In the genomic region with DNA sequence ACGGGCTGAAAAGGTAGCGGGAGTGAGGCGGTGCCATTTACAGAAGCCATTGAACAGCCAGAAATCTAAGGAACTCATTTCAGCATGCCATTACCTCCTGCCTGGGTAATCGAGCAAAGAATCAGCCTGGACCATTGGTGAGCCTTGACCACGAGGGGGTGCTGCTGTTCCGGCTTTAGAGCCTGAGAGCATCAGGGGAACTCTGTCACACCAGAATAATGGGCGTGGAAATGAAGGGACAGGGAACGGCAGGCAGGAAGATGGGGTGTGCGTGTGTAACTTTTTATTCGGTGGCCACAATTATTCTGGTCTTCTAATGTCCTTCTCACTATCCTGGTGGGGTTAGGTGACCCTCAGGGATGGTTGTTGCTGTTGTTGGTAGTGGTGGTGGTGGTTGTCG, we compare ENCODE assay signal across 8 mouse cellular contexts. TPM values are rescaled to one million over a fixed set of nuclear protein-coding genes. Genes with fewer than 3 reads are reported as not detected.
DNase-seq lines count a peak whose midpoint lies in the region; ATAC-seq and TF ChIP-seq lines count a peak whose summit lies in the region.

No protein-coding gene starts in this region.

- no peaks in the 10 kb centered on the region for H3K9me3 ChIP-seq in G1E (replicated peaks)
- H3K9me3 ChIP-seq in hindbrain, embryonic 10.5 days: 0 out of 2 replicates have a peak, but pooled peaks cover 2% of the 10 kb centered on the region

- peaks cover 6% of the 10 kb centered on the region for H3K4me1 ChIP-seq in G1E (ENCODE audit: insufficient read depth, low read depth, low read length)
- H3K4me1 ChIP-seq in hindbrain, embryonic 10.5 days (replicated peaks): peaks cover 29% of the 10 kb centered on the region

- peak; percentile 31 for DNase-seq in G1E (ENCODE audit: low spot score)
- peak; percentile 92 for DNase-seq in cerebellum, adult 18-20 months
- peak; percentile 89 for DNase-seq in hindbrain, embryonic 10.5 days (ENCODE audit: low spot score)
- DNase-seq in layer of hippocampus, adult 9-10 months (ENCODE audit: low spot score): peak; percentile 81
- peak; percentile 94 for DNase-seq in lung, postnatal 14 days
- peak; percentile 97 for DNase-seq in retina, embryonic 14.5 days (ENCODE audit: low spot score)
- DNase-seq in thymus, postnatal 36 days: peak; percentile 80 to 85

- no peak overlapping the region for H3K4me3 ChIP-seq in G1E (ENCODE audit: low read depth, low read length)
- H3K4me3 ChIP-seq in hindbrain, embryonic 10.5 days: peak overlapping the region; percentile 33

- 13% methylated on average over 11 of the region's 11 CpGs for WGBS in hindbrain, embryonic 10.5 days

- H3K27me3 ChIP-seq in G1E (ENCODE audit: insufficient read depth, low read length): peaks cover 19% of the 10 kb centered on the region
- H3K27me3 ChIP-seq in hindbrain, embryonic 10.5 days (ENCODE audit: insufficient read depth, poor library complexity, severe bottlenecking): peaks cover 26% of the 10 kb centered on the region

- H3K36me3 ChIP-seq in G1E (replicated peaks): no peaks in the 10 kb centered on the region
- no peaks in the 10 kb centered on the region for H3K36me3 ChIP-seq in hindbrain, embryonic 10.5 days

- H3K27ac ChIP-seq in hindbrain, embryonic 10.5 days: 0 out of 2 replicates have a peak overlapping the region, but pooled peaks have one; percentile 40

- ATAC-seq in G1E (ENCODE audit: extremely low read depth, insufficient number of reproducible peaks, low FRiP score, poor library complexity, severe bottlenecking): no peak; the same call in 1 of the 2 replicates
- peak; percentile 99 for ATAC-seq in frontal cortex, adult (ENCODE audit: low TSS enrichment)

- TF ChIP-seq CTCF in G1E (IDR thresholded peaks at IDR 0.05; ENCODE audit: low read depth, low read length): 0 out of 2 replicates have a peak, but pooled peaks have one; percentile 35

RNA-seq across cellular contexts. Expression of a gene that starts 12.9 kb away (rescaled TPM):
- not detected in 2 replicates for total RNA-seq in G1E (2014; fragmentation: Nextera tagmentation)
- total RNA-seq in G1E (2017): 0.06 and 0.11 TPM in 2 replicates
- not detected in 2 replicates for polyA plus RNA-seq in G1E (2012)
- polyA plus RNA-seq in hindbrain, embryonic 10.5 days (2016; fragmentation: Nextera tagmentation; extraction: Ambion mirVana): not detected in 2 replicates

RNA-seq across cellular contexts. Expression of a gene that starts 33.6 kb away (rescaled TPM):
- total RNA-seq in G1E (2014; fragmentation: Nextera tagmentation): 26.8 and 28.8 TPM in 2 replicates
- total RNA-seq in G1E (2017): 25.5 and 37.3 TPM in 2 replicates
- polyA plus RNA-seq in G1E (2012): 2.0 and 2.6 TPM in 2 replicates
- polyA plus RNA-seq in hindbrain, embryonic 10.5 days (2016; fragmentation: Nextera tagmentation; extraction: Ambion mirVana): 31.6 and 38.0 TPM in 2 replicates

RNA-seq across cellular contexts. Expression of a gene that starts 34.2 kb away (rescaled TPM):
- total RNA-seq in G1E (2014; fragmentation: Nextera tagmentation): not detected in 2 replicates
- 0.05 TPM in 1 of 2 replicates, not detected in the other for total RNA-seq in G1E (2017)
- 0.02 TPM in 2 replicates for polyA plus RNA-seq in G1E (2012)
- polyA plus RNA-seq in hindbrain, embryonic 10.5 days (2016; fragmentation: Nextera tagmentation; extraction: Ambion mirVana): 5.9 and 8.1 TPM in 2 replicates

Comparison
In these comparisons a context has a peak if more than half of its experiments do, and no peak if none do; other contexts are left out.
1. DNase-seq: peak in every context shown above with its lines; median percentile 97 in retina, embryonic 14.5 days; 94 in lung, postnatal 14 days; 92 in cerebellum, adult 18-20 months; 89 in hindbrain, embryonic 10.5 days; 82 in thymus, postnatal 36 days; 81 in layer of hippocampus, adult 9-10 months; 31 in G1E.